Mouse (Mus musculus) forelimb bud, embryonic 11.5 days (tissue): ENCODE results near the gene Rpgrip1l.
A peak's percentile ranks its signal among the peaks of the same experiment; 100 is the strongest.

Experiments used
- DNase-seq: peaks from one replicate; pipeline ENCODE4 v3.0.0-alpha.2; 2012; ENCODE audit warnings: low read depth, low spot score

Rpgrip1l gene

DNA sequence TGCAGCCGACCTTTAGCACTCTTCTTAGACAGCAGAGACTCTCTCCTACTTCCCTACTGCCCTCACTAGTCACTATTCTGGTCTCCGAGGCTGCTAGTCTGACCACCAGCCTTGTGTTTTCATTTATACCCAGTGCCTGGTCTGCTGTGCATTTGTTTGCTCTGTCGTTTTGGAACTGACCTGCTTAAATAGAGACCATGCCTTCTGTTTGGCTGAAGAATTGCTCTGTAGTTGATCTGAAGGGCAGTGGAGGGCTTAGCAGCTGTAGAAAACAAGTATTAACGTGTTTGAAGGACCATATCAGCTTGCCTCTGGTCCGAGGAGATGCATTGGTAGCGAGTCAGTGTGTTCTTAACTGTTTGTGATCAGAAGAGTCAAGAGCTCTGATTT is 16.4 kb upstream of the Rpgrip1l start:
- DNase-seq: no peak

DNA sequence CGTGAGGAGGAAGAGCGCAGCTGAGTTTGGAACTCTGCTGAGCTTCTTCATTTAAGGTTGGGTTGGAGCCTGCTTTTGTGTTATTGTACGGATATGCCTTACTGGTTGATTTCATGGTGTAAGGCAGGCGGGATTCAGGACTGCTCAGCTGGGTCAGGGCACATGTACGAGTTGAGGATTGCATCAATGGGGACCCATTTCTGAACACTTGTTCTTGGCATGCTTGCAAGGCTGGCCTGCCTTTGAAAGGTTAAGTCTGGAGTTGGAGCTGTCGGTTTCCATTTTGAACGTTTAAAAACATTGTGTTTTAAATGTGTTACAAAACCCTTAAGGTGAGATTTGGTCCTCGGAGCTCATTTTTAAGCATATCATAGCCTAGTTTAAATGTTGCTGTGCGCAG is 16.0 kb upstream of the Rpgrip1l start:
- DNase-seq: no peak

DNA sequence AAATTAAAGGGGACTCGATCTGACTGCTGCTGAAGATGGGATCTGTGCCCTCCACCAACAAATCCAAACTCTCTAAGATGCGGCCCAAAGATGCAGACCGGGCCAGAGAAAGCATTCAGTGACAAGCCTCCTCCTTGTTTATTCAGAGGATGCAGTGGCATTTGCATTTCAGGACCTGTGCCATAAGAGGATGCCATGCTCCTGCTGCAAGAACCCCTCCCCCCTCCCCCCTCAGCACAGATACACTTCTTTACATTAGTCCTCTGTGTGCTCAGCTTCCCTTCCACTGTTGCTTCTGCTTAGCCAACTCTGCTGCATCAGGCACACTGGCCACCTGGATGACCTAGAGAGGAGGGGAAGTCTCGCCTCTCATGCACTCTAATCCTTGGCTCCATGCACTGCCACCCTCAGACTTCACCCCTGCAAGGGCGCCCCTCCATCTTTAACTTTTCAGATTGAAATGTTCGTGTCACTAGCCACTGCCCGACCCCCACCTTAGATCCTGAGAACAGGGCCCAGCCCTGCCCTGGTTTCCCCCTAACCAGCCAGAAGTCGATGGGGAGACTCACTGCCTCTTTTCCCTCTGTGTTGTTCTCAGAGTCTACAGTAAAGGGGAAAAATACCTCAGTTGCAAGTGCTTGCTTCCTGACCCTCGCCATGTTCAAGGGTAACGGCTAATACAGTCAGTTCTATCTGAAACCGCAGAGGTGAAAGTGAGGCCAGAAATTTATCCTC is 14.6 kb upstream of the Rpgrip1l start:
- no peak for DNase-seq

DNA sequence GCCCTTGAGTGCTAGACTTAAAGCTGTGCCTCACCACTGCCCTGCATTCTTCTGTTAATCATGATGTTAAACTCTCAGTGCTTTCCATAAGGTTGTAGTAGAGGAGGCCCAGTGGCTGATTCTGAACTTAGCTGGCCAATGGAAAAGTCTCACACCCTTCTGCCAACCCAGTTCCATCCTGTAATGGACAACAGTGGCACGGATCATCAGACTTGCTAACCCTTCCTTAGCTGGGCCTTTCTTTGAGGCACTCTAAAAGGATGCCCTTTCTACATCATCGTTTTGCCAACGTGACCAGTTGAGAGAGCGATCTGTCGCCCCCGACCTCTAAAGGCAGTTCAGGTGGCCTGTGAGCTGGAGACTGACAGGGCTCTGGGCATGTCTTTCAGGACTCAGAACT is 13.9 kb upstream of the Rpgrip1l start:
- DNase-seq: no peak

DNA sequence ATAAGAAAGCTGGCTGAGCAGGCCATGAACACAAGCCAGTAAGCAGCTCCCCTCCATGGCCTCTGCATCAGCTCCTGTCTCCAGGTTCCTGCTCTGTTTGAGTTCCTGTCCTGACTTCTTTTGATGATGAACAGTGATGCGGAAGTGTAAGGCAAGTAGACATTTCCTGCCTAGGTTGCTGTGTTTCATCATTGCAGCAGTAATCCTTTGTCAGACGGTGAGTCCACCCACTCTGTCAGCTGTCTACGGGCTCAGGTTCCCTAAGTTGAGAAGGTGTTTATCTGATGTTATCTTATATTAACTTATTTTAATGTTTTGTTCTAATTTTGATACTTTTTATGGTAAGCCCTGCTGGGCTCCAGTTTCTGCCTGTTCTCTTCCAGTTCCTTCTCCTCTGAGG is 13.0 kb upstream of the Rpgrip1l start:
- no peak for DNase-seq

DNA sequence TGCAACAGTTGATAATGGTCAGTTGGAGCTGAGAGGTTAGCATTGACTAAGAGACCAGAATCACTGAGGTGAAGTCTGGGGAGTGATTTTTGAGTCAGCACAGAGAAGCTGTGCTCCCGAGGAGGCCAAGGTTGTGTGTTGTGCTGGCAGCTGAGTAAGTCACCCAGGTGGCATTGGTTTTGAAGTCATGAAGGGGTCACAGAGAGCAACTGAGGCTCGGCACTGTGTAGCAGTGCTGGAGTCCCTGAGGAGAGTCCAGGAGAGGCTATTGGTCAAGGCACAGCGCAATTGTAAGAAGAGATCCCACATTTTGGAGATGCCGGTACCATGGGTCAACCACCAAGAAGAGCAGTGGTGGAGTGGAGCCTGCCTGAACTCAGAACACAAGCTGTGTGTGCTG is 11.9 kb upstream of the Rpgrip1l start:
- DNase-seq: no peak

DNA sequence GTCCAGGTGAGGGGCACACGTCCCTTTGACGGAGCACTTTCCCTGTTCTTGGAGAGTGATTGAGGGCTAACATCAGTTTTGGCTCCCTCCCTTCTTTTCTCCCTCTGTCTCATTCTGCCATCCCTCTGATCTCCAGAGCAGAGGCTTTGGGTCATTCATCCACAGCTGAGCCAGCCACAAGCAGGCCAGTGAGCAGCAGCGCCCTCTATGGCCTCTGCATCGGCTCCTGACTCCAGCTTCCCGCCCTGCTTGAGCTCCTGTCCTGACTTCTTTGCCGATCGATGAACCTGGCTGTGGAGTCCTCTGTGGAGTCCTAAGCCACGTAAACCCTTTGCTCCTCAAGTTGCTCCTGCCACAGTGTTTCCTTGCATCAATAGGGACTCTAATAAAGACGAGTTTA is 11.2 kb upstream of the Rpgrip1l start:
- no peak for DNase-seq

DNA sequence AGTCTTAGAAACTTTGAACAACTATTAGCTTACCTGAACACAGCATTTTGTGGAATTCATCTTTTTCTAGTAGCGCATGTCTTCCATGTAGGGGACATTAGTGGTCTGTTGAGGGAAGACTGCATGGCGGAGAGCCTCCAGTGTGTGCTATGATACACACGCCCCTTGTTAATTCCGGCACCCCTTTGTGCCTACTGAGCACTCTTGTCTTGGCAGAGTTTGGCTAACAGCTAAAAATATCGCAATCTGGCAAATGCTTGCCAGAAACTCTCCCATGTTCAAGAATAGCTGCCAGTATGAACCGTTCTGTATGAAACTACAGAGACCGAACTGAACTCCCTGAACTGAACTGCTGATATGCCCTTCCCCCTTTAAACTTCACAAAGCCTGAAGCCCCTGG is 10.4 kb upstream of the Rpgrip1l start:
- no peak for DNase-seq

DNA sequence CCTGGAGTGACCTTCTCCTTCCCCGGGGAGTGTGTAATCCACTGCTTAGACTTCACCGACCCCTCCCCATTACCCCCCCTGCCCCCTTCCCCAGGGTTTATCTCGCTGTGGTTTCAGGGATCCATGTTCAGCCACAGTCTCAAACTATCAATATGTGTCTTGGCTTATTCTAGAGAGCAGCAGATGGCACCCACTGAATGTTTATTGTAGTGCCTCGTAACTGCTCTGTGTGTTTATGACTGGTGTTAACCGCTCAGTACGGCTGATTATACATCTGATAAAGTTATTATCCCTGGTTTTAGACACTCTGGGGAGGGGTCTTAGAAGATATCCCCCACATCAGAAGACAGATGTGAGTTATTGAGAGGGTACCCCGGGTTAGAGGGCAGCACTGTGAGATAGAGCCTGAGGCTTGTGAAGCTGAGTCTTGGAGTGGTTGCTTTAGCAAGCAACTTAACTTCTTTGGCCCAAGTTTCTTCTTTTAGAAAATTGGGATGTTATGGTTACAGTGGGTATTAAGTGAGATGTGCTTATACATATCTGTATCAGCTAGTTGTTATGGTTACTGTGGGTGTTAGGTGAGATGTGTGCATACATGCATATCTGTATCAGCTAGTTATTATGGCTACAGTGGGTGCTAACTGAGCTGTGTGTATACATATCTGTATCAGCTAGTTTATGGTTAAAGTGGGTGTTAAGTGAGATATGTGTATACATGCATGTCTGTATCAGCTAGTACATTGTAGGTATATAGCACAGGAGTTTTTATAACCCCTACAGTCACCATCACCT is 6.1 kb upstream of the Rpgrip1l start:
- DNase-seq: no peak

DNA sequence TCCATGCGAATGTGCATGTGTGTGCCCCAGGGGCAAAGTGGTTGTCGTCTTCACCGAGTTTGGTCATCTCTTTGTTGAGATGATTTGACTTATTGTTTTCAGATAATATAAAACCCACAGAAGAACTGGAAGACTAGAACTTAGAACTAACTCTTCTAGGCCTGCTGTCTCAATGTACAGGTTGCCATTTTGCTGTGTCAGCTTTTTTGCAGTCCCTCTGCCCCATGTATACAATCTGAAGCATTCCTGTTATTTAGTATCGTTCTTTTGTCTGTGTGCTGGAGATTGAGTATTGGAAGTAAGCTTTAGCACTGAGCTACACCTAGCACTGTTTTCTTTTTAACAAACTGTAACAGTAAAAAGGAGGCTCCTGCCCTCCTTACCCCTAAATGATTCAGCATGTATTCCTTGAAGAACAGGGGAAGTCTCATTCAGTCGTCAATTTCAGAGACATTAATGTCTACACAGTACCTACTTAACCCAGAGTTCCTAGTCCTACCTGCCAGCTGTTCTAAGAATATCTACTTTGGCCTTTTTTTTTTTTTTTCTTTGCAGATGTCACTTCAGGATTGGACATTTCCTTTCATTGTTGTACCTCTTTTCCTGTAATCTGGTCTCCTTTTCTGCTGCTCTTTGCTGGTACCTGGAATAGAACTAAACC is 4.6 kb upstream of the Rpgrip1l start:
- DNase-seq: no peak

DNA sequence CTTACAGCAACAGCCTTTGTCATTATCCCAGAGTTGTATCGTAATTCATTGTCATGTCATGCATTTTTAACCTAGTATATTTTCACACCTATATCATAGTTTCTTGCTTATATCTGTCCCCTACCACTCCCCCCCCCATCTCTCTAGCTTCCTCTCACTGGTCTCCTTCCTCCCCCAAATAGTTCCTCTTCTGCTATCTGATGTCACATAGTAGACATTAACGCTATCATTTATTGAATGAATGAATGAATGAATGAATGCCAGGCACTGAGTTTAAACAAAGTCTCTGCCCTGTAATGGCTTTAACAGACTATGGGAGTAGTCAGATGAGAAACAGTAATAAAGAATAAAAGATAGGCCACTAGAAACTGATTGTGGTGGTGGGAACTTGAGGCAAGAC is 720 bp downstream of the Rpgrip1l start:
- no peak for DNase-seq

DNA sequence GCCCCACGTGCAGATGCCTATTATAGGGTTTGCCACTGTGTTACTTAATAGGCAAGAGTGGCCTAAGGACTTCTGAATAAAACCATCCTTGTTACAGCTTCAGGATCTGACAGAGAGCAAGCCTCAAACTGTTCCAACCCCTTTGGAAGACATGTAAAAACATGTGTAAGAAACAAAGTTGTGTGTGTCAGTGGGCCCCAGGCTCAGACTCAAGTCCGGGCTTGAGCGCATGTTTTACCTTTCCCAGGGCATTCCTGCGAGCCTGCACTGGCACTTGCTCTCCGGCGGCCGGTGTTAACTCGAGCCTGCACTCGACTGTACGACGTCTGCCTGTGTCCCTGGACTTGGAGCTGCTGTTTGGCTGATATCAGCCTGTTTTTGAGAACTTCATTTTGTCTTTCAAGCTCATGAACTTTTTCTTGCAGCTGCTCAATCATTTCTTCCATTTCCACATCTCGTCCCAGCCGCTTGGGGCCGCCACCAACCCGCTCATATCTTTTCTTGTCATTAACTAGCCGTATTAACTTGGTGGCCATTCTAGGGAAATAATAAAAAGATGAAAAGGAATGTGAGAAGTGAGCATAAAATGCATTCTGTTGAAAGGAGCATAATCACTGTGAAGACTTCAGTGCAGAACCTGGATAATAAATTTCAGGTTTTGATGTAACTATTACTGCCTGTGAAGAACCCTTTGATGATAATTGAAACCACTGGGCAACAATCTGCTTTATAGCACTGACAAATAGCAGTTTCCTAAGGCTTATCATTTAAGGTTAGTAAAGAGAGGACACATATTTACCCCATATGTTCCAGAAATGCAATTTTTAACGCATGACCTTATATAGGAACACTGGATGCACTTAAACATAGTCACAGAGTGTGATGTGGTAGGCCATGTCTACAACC is 8.3 kb downstream of the Rpgrip1l start:
- peak; percentile 59 for DNase-seq

DNA sequence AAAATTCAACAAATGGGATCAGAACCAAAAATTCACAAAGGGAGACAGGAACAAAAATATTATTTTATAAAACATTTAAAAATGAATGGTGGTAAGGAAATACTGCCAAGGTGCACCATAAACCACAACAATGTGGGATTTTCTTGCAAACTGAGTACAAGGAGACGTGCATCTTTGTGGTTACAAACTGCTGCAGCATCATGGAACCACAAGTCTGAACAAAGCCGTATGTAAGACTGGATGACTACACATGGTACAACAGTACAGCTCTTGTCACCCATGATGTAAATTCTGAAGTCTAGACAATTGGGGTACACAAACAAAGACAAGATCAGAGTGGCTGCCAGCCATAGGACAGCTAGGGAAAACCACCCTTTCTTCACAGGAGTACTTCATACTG is 14.4 kb downstream of the Rpgrip1l start:
- no peak for DNase-seq

DNA sequence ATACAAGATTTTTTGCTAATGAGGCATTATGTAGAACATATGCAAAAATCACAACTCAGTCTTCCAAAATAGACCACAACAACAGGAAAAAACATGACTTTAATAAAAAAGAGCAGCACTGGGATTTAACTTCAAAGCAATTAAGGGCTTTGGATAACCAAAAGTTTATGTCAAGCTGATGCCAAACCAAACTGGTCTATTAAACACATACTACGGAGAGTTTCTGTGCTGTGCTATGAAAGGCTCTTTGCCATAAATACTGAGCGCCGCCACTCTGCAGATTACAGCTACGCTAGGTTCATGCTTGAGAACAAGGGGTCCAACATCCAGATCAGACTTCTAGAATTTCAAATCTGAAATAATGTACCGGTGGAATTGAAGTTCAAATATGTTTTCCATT is 17.3 kb downstream of the Rpgrip1l start:
- DNase-seq: no peak

DNA sequence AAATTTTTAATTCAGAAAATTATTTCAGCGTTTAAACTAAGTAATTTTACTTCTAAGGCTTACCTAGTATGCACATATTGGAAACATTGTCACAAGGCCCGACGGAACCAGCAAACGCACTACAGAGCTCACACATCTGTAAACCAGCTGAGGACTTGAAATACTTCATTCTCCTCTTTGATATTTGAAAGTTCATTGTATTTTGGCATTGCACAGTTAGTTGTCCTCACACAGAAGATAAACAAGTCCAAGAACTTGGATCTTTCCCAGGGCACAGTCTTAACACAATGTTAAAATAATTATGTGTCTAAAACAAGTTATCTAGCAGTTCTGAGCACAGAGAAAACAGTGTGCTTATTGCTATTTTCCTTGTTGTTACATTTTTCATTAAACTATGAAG is 22.5 kb downstream of the Rpgrip1l start:
- peak; percentile 27 for DNase-seq

DNA sequence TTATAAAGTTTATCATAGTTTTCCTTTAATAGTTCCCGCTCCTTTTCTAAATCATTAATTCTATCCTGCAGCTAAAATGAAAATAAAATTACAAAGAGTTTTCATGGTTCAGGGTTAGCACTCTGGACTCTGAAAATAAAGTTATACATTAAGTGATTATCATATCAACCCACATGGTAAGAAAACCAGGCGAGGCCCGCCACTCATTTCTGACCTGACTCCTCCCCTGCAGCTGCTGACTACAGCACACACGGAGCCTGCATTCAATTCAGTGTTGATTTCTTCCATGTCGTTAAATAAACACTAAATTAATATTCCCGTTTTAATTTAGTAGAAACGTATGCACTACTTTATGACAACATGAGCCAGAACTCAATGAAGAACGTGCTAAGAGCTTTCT is 26.8 kb downstream of the Rpgrip1l start:
- DNase-seq: no peak

DNA sequence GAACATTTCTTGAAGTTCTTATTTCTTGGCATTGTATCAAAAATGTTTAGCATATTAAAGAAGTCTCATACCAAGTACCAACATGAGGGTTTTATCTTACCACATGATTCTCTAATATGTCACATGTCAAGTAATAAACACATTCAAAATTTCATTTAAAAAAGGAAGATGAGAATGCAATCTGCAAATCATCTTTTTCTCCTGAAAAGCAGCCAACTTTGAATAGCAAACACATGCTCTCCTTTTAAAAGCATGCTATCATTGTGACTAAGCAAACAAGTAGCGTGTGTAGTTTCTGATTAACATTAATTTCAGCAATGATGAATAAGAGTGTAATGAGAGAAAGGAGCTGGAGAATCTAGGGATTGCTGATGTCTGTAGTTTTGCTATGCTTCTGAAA is 29.2 kb downstream of the Rpgrip1l start:
- no peak for DNase-seq

DNA sequence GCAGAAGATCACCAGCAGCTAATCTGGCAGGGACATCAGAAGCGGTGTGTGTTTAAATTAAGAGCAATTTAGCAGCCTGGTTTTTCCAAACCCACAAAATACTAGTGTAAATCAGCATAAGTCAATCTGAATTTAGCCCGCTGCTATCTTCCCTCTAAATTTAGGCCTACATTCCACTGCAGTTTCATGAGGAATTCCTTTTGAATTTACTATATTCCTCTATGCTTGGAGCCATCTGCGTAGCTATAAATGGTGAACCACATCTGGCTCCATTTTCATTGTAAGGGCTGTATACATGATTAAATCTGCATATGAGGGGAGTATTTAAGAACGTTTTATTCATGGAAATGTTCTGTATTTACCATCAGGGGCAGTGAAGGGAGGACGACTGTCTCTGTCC is 30.4 kb downstream of the Rpgrip1l start:
- no peak for DNase-seq

DNA sequence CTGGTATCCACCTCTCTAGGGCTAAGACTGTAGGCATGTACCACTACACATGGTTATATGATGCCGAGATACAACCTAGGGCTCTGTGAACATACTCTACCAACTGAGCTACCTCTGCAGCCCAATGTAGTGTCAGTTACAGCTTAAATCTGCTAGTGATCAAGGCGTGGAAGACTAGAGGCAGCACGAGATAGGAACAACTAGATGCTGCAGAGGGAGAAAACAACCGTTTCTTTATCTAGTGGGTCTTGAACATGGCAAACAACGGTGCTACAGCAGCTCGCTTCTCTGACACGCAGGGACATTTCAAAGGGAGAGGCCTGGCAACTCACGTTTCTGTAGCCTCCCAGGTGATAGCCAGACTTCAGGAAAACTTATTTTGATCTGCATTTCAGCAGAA is 31.5 kb downstream of the Rpgrip1l start:
- no peak for DNase-seq

DNA sequence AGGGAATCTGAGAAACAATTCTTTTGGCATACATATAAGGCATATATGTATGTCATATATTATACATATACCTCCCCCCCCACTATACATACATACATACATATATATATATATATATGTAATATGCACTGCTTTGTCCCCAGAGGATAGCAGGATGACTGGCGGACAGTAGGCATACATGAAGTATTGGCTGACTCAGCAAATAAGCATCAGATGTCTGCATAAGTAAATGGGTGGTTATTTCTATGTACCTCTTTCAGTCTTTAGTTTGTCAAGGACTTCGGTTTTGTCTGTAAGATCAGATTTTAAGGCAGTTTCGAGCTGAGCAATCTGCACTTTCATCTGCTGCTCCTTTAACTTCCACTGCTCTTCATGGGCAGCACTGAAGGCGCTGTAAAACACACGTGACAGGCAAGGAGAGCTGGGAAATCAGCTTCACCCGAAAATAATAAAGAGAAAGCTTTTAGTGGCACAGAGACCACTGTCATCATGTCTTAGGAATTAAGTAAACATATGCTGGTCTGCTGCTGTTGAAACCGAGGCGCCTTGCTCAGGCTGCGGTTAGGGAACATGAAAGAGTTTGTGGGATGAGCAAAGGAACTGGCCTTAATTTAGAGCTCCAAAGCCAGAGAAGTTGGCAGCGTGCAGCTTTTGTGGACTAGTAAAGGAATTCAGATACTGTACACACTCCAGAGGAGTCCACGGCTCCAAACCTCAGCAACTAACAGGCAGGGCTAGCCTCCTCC is 32.4 kb downstream of the Rpgrip1l start:
- no peak for DNase-seq

DNA sequence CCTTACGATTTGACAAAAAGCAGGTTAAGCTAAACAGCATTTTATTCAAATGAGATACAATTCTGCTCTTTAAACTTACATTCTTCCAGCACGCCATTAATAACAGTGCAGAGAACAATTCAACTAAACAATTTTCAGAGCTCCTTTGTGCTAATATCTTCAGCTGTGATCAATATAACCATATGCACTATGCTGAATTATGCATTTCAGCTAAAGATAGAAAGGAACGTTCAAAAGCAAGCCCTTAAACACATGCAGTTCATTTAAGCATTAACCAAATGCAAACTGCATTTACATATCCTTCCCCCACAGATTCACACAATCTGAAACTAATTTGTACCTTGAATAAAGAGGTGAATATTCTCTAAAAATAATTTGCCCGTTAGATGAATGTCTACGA is 35.0 kb downstream of the Rpgrip1l start:
- DNase-seq: no peak
